Mouse (Mus musculus) small intestine, adult 2 months (tissue): ENCODE data around the gene Ece1.

Experiments used
- CTCF ChIP-seq: fragments of 200-500 bp; IDR thresholded peaks from 2 replicates; pipeline ENCODE4 v1.5.1; 2012; ENCODE audit warnings: low read depth, mild to moderate bottlenecking, control low read depth, inconsistent platforms, low read length, moderate library complexity, mixed read lengths; ENCODE audit not compliant: insufficient replicate concordance, insufficient read length; ENCODE audit errors: extremely low read depth
- POLR2A ChIP-seq: fragments of 200-500 bp; IDR thresholded peaks from 2 replicates; pipeline ENCODE4 v1.6.1; 2012; ENCODE audit warnings: low read depth, mild to moderate bottlenecking, control low read depth, inconsistent platforms, low read length, moderate library complexity

GRCm38 (mm10) chr4:137850161-137850560, 11.9 kb upstream of the Ece1 start:
- no peak for TF ChIP-seq CTCF
- TF ChIP-seq POLR2A: no peak
